Mouse (Mus musculus) monocyte, adult 2 months (primary cell): ENCODE measurements around the gene Hacd3.
"Not testable (repeated sequence)": the region's sequence is repeated elsewhere in the genome, so short reads cannot be mapped to it uniquely, and the experiment has no call there.

ENCODE experiments used
- DNase-seq, 2 experiments: peaks; one replicate each; pipeline ENCODE4 v3.0.0; 2022; ENCODE audit warnings: low spot score in 2 of 2, low read depth in 1 of 2

The Hacd3 gene

GRCm38 (mm10) chr9:65016978-65017827, 4.3 kb downstream of the Hacd3 start:
- no peak for DNase-seq

GRCm38 (mm10) chr9:65016241-65016977, 5.1 kb downstream of the Hacd3 start:
- no peak for DNase-seq

GRCm38 (mm10) chr9:65015461-65016222, 5.9 kb downstream of the Hacd3 start:
- DNase-seq: no peak

- no peak for DNase-seq
Observed at GRCm38 (mm10) chr9:65011304-65011703, 10.2 kb downstream of the Hacd3 start.

GRCm38 (mm10) chr9:65010632-65011031, 10.9 kb downstream of the Hacd3 start:
- no peak for DNase-seq

- no peak for DNase-seq
Observed at GRCm38 (mm10) chr9:65005737-65006136, 15.8 kb downstream of the Hacd3 start.

GRCm38 (mm10) chr9:65001481-65001880, 20.0 kb downstream of the Hacd3 start:
- DNase-seq: no peak

- DNase-seq: not testable (repeated sequence)
Observed at GRCm38 (mm10) chr9:64995464-64995863, 26.0 kb downstream of the Hacd3 start.

- DNase-seq: no peak
Observed at GRCm38 (mm10) chr9:64990291-64990690, 31.2 kb downstream of the Hacd3 start.

GRCm38 (mm10) chr9:64988443-64988842, 33.0 kb downstream of the Hacd3 start:
- DNase-seq: no peak

- DNase-seq: no peak
Observed at GRCm38 (mm10) chr9:64987651-64988050, 33.8 kb downstream of the Hacd3 start.

GRCm38 (mm10) chr9:64985807-64986206, 35.7 kb downstream of the Hacd3 start:
- no peak for DNase-seq

- DNase-seq: no peak
Observed at GRCm38 (mm10) chr9:64985037-64985794, 36.3 kb downstream of the Hacd3 start.

GRCm38 (mm10) chr9:64981904-64982303, 39.6 kb downstream of the Hacd3 start:
- no peak for DNase-seq

GRCm38 (mm10) chr9:64980548-64980947, 40.9 kb downstream of the Hacd3 start:
- no peak for DNase-seq

- DNase-seq: no peak
Observed at GRCm38 (mm10) chr9:64960978-64961320, 60.5 kb downstream of the Hacd3 start.

GRCm38 (mm10) chr9:64960117-64960977, 61.1 kb downstream of the Hacd3 start, which contains the start of gene Ints14:
Gene Ints14, plus strand, starts transcription at chr9:64960905.
- DNase-seq: peak; percentile 89 to 93

- DNase-seq: no peak
Observed at GRCm38 (mm10) chr9:64957276-64957675, 64.2 kb downstream of the Hacd3 start.

- DNase-seq: no peak
Observed at GRCm38 (mm10) chr9:64956337-64956736, 65.2 kb downstream of the Hacd3 start.

- DNase-seq: no peak
Observed at GRCm38 (mm10) chr9:64953190-64953589, 68.3 kb downstream of the Hacd3 start.
